ENCODE assay signal across 15 mouse cellular contexts in the genomic region with DNA sequence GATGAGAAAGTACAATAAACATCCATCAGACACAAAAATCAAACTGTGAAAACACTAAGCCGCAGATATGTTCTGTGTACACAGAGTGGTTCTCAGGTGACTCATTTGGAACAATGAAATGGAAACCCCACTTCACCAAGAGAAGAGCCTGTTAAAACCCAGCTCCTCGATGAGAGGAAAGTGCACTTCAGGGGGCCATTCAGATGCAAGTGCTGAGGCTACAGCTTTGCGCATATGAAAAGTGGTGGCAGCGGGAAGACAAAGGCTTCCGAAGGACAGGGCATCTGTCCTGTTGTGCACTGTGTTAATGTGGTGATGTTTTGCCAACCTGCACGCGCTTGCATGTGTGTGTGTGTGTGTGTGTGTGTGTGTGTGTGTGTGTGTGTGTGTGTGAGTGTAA.
DNase-seq lines count a peak whose midpoint lies in the region; ATAC-seq and TF ChIP-seq lines count a peak whose summit lies in the region.
"Had no signal": no experiment of that assay in that cellular context is flagged by ENCODE, and none has a peak within 500 bp of the region (broad histone marks: within the 10 kb centered on the region; RNA-seq: fewer than 3 reads in every experiment).

No protein-coding gene starts in this region.

- no peaks in the 10 kb centered on the region for H3K27me3 ChIP-seq in forebrain, postnatal 0 days (ENCODE audit: insufficient read depth, low read length)
- H3K27me3 ChIP-seq in forebrain, embryonic 15.5 days: no peaks in the 10 kb centered on the region
- H3K27me3 ChIP-seq in hindbrain, embryonic 15.5 days: no peaks in the 10 kb centered on the region
- no peaks in the 10 kb centered on the region for H3K27me3 ChIP-seq in midbrain, embryonic 14.5 days (ENCODE audit: control insufficient read depth, insufficient read depth, low read length)
- H3K27me3 ChIP-seq: embryonic facial prominence, embryonic 15.5 days had no signal

- no peak overlapping the region for H3K9ac ChIP-seq in forebrain, postnatal 0 days
- no peak overlapping the region for H3K9ac ChIP-seq in forebrain, embryonic 15.5 days (replicated peaks)
- H3K9ac ChIP-seq in hindbrain, embryonic 15.5 days: no peak overlapping the region
- no peak overlapping the region for H3K9ac ChIP-seq in midbrain, embryonic 14.5 days (replicated peaks; ENCODE audit: low read length)
- H3K9ac ChIP-seq: embryonic facial prominence, embryonic 15.5 days; liver, embryonic 12.5 days had no signal

- intact Hi-C loops in gastrocnemius, postnatal 14 days (cut with DNase I; ENCODE audit: low total_unique reads): no loop called here

- no peaks in the 10 kb centered on the region for H3K4me1 ChIP-seq in forebrain, postnatal 0 days (ENCODE audit: insufficient read depth)
- H3K4me1 ChIP-seq in forebrain, embryonic 15.5 days: 0 out of 2 replicates have a peak, but pooled peaks cover 3% of the 10 kb centered on the region
- H3K4me1 ChIP-seq in hindbrain, embryonic 15.5 days (replicated peaks): 0 out of 2 replicates have a peak, but pooled peaks cover 5% of the 10 kb centered on the region
- H3K4me1 ChIP-seq in midbrain, embryonic 14.5 days (ENCODE audit: control insufficient read depth, insufficient read depth, low read length): no peaks in the 10 kb centered on the region
- H3K4me1 ChIP-seq: embryonic facial prominence, embryonic 15.5 days; limb, embryonic 10.5 days; liver, embryonic 12.5 days had no signal

- 0 out of 2 replicates have a peak, but pooled peaks have one; percentile 23 for ATAC-seq in forebrain, postnatal 0 days
- no peak for ATAC-seq in forebrain, embryonic 15.5 days (replicated peaks)
- peak; percentile 38; the same call in 1 of the 2 replicates for ATAC-seq in hindbrain, embryonic 15.5 days (ENCODE audit: low FRiP score, low read depth)
- ATAC-seq in midbrain, embryonic 14.5 days (ENCODE audit: low FRiP score, low TSS enrichment): no peak
- ATAC-seq: liver, embryonic 12.5 days had no signal

- no peak for TF ChIP-seq CTCF in forebrain, postnatal 0 days (IDR thresholded peaks at IDR 0.05; ENCODE audit: low read depth)

- H3K27ac ChIP-seq in forebrain, postnatal 0 days (ENCODE audit: low read depth, low read length): no peak overlapping the region
- H3K27ac ChIP-seq in forebrain, embryonic 15.5 days (replicated peaks): no peak overlapping the region
- H3K27ac ChIP-seq in hindbrain, embryonic 15.5 days (replicated peaks): no peak overlapping the region
- no peak overlapping the region for H3K27ac ChIP-seq in midbrain, embryonic 14.5 days (replicated peaks; ENCODE audit: low read depth, low read length)
- H3K27ac ChIP-seq: embryonic facial prominence, embryonic 15.5 days; limb, embryonic 10.5 days; liver, embryonic 12.5 days; macrophage had no signal

- no peaks in the 10 kb centered on the region for H3K9me3 ChIP-seq in forebrain, postnatal 0 days (ENCODE audit: low read length)
- H3K9me3 ChIP-seq in forebrain, embryonic 15.5 days: no peaks in the 10 kb centered on the region
- H3K9me3 ChIP-seq in hindbrain, embryonic 15.5 days: no peaks in the 10 kb centered on the region
- H3K9me3 ChIP-seq in midbrain, embryonic 14.5 days (ENCODE audit: control insufficient read depth, low read length): no peaks in the 10 kb centered on the region
- H3K9me3 ChIP-seq: embryonic facial prominence, embryonic 15.5 days; limb, embryonic 10.5 days; liver, embryonic 12.5 days had no signal

- H3K4me2 ChIP-seq in forebrain, postnatal 0 days (ENCODE audit: low read depth): no peak overlapping the region
- no peak overlapping the region for H3K4me2 ChIP-seq in forebrain, embryonic 15.5 days (replicated peaks)
- H3K4me2 ChIP-seq in hindbrain, embryonic 15.5 days: no peak overlapping the region
- H3K4me2 ChIP-seq in midbrain, embryonic 14.5 days (ENCODE audit: low read length): no peak overlapping the region
- H3K4me2 ChIP-seq: embryonic facial prominence, embryonic 15.5 days; liver, embryonic 12.5 days had no signal

- H3K36me3 ChIP-seq in forebrain, postnatal 0 days (ENCODE audit: insufficient read depth): no peaks in the 10 kb centered on the region
- no peaks in the 10 kb centered on the region for H3K36me3 ChIP-seq in forebrain, embryonic 15.5 days
- H3K36me3 ChIP-seq in hindbrain, embryonic 15.5 days: no peaks in the 10 kb centered on the region
- H3K36me3 ChIP-seq in midbrain, embryonic 14.5 days (ENCODE audit: control insufficient read depth, insufficient read depth, low read length): no peaks in the 10 kb centered on the region
- H3K36me3 ChIP-seq: embryonic facial prominence, embryonic 15.5 days; limb, embryonic 10.5 days; liver, embryonic 12.5 days had no signal

- 10% methylated on average over 7 of the region's 7 CpGs for WGBS in forebrain, postnatal 0 days
- WGBS in forebrain, embryonic 15.5 days: 12% methylated on average over 7 of the region's 7 CpGs
- 8% methylated on average over 7 of the region's 7 CpGs for WGBS in hindbrain, embryonic 15.5 days
- WGBS in midbrain, embryonic 14.5 days: 11% methylated on average over 7 of the region's 7 CpGs

- H3K4me3 ChIP-seq in forebrain, postnatal 0 days (ENCODE audit: low read depth, low read length): no peak overlapping the region
- no peak overlapping the region for H3K4me3 ChIP-seq in forebrain, embryonic 15.5 days
- no peak overlapping the region for H3K4me3 ChIP-seq in hindbrain, embryonic 15.5 days
- no peak overlapping the region for H3K4me3 ChIP-seq in midbrain, embryonic 14.5 days (replicated peaks; ENCODE audit: low read depth, low read length)
- H3K4me3 ChIP-seq: embryonic facial prominence, embryonic 15.5 days; limb, embryonic 10.5 days; liver, embryonic 12.5 days had no signal

- no peak for DNase-seq in forebrain, postnatal 0 days
- DNase-seq in ES-CJ7 (ENCODE audit: low read depth, low spot score): peak; percentile 98
- DNase-seq in midbrain, embryonic 14.5 days: peak; percentile 16
- DNase-seq in gastrocnemius, postnatal 14 days: no peak
- DNase-seq in spleen, adult 18-20 months: no peak
- DNase-seq in heart, adult 18-20 months: no peak
- DNase-seq: adrenal gland, adult 8-10 months; cerebellum, adult 8-10 months; kidney, adult 2 months had no signal

Comparison
In these comparisons a context has a peak if more than half of its experiments do, and no peak if none do; other contexts are left out.
1. ATAC-seq: peak in forebrain, postnatal 0 days (single experiment) and hindbrain, embryonic 15.5 days (single experiment); none in forebrain, embryonic 15.5 days (single experiment) and midbrain, embryonic 14.5 days (single experiment).
2. DNase-seq: peak in ES-CJ7 (single experiment) and midbrain, embryonic 14.5 days (single experiment); none in forebrain, postnatal 0 days (single experiment), gastrocnemius, postnatal 14 days (single experiment), spleen, adult 18-20 months (0 of 2) and heart, adult 18-20 months (0 of 2).